Mouse (Mus musculus) brain, embryonic 14.5 days (tissue): ENCODE measurements around the gene Crnn.

Experiments used
- CTCF ChIP-seq: fragments of 200-500 bp; IDR thresholded peaks from 2 replicates; pipeline ENCODE4 v1.5.1; 2012; ENCODE audit warnings: inconsistent platforms, mild to moderate bottlenecking, moderate library complexity, borderline replicate concordance; ENCODE audit not compliant: insufficient read depth, insufficient read length; ENCODE audit errors: extremely low read depth
- POLR2A ChIP-seq: fragments of 200-500 bp; IDR thresholded peaks from 2 replicates; pipeline ENCODE4 v1.6.1; 2012; ENCODE audit warnings: mild to moderate bottlenecking, inconsistent platforms, borderline replicate concordance; ENCODE audit not compliant: poor library complexity, insufficient read depth, insufficient read length, severe bottlenecking; ENCODE audit errors: extremely low read depth

DNA sequence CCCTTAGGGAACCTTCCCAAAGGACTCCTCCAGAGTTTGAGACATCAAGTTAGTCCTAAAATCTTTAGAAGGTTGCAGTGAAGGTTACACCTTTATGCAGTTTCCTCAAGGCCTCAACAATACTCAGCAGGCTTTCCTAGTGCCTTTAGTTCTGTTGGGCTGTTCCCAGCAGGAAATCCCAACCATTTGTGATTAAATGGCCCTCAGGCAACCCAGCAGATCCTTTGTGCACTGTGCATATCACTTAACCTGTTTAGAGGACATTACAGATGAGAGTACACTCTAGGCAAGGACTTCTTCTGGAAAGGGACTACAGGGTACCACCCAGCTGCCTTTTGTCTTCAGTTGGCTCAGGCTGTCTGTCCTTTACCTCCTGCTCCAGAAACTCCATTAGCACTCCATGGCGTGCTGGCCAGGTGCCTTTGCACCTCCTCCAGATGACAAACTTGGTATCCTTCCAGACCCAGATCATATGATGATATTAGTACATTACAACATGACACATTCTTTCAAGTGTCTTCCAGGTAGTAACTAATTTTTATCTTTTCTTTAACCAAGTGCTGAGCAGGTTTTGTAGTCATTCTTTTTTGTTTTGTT, 18.5 kb downstream of the Crnn start:
- TF ChIP-seq CTCF (no peak), POLR2A (no peak)
